Mouse (Mus musculus): ENCODE data around the gene Mlec.

Gene Mlec

GRCm38 (mm10) chr5:115158040-115158983 lies at the start of gene Mlec:
Gene Mlec (minus strand): TSS chr5:115158179.
- DNase-seq (ENCODE audit: extremely low spot score, low spot score): peak; percentile 99

GRCm38 (mm10) chr5:115207244-115207643 lies 49.3 kb upstream of the Mlec start:
- DNase-seq (ENCODE audit: extremely low spot score, low spot score): no peak

GRCm38 (mm10) chr5:115204562-115205311 lies 46.8 kb upstream of the Mlec start:
- DNase-seq (ENCODE audit: extremely low spot score, low spot score): peak; percentile 81

GRCm38 (mm10) chr5:115203735-115204561 lies 46.0 kb upstream of the Mlec start:
- peak; percentile 59 for DNase-seq (ENCODE audit: extremely low spot score, low spot score)

GRCm38 (mm10) chr5:115194626-115195221 lies 36.7 kb upstream of the Mlec start:
- DNase-seq (ENCODE audit: extremely low spot score, low spot score): no peak

- DNase-seq (ENCODE audit: extremely low spot score, low spot score): peak; percentile 72
Observed at GRCm38 (mm10) chr5:115193669-115194625, 36.0 kb upstream of the Mlec start, which contains the start of gene Cabp1. Gene Cabp1 (minus strand): TSS chr5:115194381.

- peak; percentile 59 for DNase-seq (ENCODE audit: extremely low spot score, low spot score)
Observed at GRCm38 (mm10) chr5:115193226-115193625, 35.2 kb upstream of the Mlec start.

GRCm38 (mm10) chr5:115192828-115193195 lies 34.8 kb upstream of the Mlec start:
- DNase-seq (ENCODE audit: extremely low spot score, low spot score): no peak

- DNase-seq (ENCODE audit: extremely low spot score, low spot score): peak; percentile 52
Observed at GRCm38 (mm10) chr5:115191880-115192827, 34.2 kb upstream of the Mlec start.

- DNase-seq (ENCODE audit: extremely low spot score, low spot score): no peak
Observed at GRCm38 (mm10) chr5:115190081-115190480, 32.1 kb upstream of the Mlec start.

GRCm38 (mm10) chr5:115188824-115189223 lies 30.8 kb upstream of the Mlec start:
- DNase-seq (ENCODE audit: extremely low spot score, low spot score): peak; percentile 46

- peak; percentile 98 for DNase-seq (ENCODE audit: extremely low spot score, low spot score)
Observed at GRCm38 (mm10) chr5:115187188-115188131, 29.5 kb upstream of the Mlec start.

- peak; percentile 39 for DNase-seq (ENCODE audit: extremely low spot score, low spot score)
Observed at GRCm38 (mm10) chr5:115186371-115187073, 28.5 kb upstream of the Mlec start.

GRCm38 (mm10) chr5:115184726-115185125 lies 26.7 kb upstream of the Mlec start:
- no peak for DNase-seq (ENCODE audit: extremely low spot score, low spot score)

GRCm38 (mm10) chr5:115183482-115183881 lies 25.5 kb upstream of the Mlec start:
- DNase-seq (ENCODE audit: extremely low spot score, low spot score): no peak

- DNase-seq (ENCODE audit: extremely low spot score, low spot score): no peak
Observed at GRCm38 (mm10) chr5:115182925-115183324, 24.9 kb upstream of the Mlec start.
